Mouse (Mus musculus) forebrain, postnatal 0 days (tissue): Measurements from ENCODE around the gene 1700017B05Rik. TPM values are rescaled to one million over a fixed set of nuclear protein-coding genes. Genes with fewer than 3 reads are reported as not detected.
"Not testable (repeated sequence)": the region's sequence is repeated elsewhere in the genome, so short reads cannot be mapped to it uniquely, and the experiment has no call there.

ENCODE experiments used
- ATAC-seq: fragments of 200-750 bp; cut with Nextera tagmentation; 2 replicates; pipeline ENCODE4 v1.8.0; 2017; ENCODE audit warnings: mild to moderate bottlenecking, moderate library complexity
- DNase-seq: peaks from one replicate; pipeline ENCODE4 v3.0.0-alpha.2; 2015
- H3K27ac ChIP-seq: fragments of 300-500 bp; sonication (generic); 2 replicates; pipeline ENCODE4 v1.5.1; 2014; ENCODE audit warnings: low read depth, mild to moderate bottlenecking, antibody characterized with exemption, low read length, moderate library complexity, mixed read lengths
- H3K27me3 ChIP-seq: fragments of 300-500 bp; sonication (generic); 2 replicates; pipeline ENCODE4 v1.6.1; 2014; ENCODE audit warnings: mild to moderate bottlenecking, low read length, mixed read lengths; ENCODE audit not compliant: insufficient read depth
- H3K36me3 ChIP-seq: fragments of 300-500 bp; sonication (generic); 2 replicates; pipeline ENCODE4 v1.6.1; 2014; ENCODE audit warnings: mild to moderate bottlenecking, moderate library complexity; ENCODE audit not compliant: insufficient read depth
- H3K4me1 ChIP-seq: fragments of 300-500 bp; sonication (generic); 2 replicates; pipeline ENCODE4 v1.6.1; 2014; ENCODE audit warnings: antibody characterized with exemption; ENCODE audit not compliant: insufficient read depth
- H3K4me2 ChIP-seq: fragments of 300-500 bp; sonication (generic); 2 replicates; pipeline ENCODE4 v1.6.1; 2014; ENCODE audit warnings: low read depth, mild to moderate bottlenecking, moderate library complexity
- H3K4me3 ChIP-seq: fragments of 300-500 bp; sonication (generic); 2 replicates; pipeline ENCODE4 v1.5.1; 2014; ENCODE audit warnings: low read depth, low read length, mixed read lengths
- H3K9ac ChIP-seq: fragments of 300-500 bp; sonication (generic); 2 replicates; pipeline ENCODE4 v1.6.1; 2014; ENCODE audit warnings: mild to moderate bottlenecking
- H3K9me3 ChIP-seq: fragments of 300-500 bp; sonication (generic); 2 replicates; pipeline ENCODE4 v1.6.1; 2016; ENCODE audit warnings: low read length
- CTCF ChIP-seq: sonication (generic); IDR thresholded peaks from 2 replicates; pipeline ENCODE4 v1.5.1; 2016; ENCODE audit warnings: antibody characterized with exemption, control low read depth, low read depth
- WGBS: fragments of 180-500 bp; shearing (Covaris S2); extraction: QIAGEN DNeasy Blood & Tissue Kit; methylation state at CpG from one replicate; pipeline ENCODE4 v1.1.7; 2014; 5-methylcytosine and 5-hydroxymethylcytosine counted together
- polyA plus RNA-seq: library from polyadenylated mRNA; unstranded; fragments of >200 nt; fragmentation: Nextera tagmentation; extraction: Ambion mirVana; gene quantifications from 2 replicates; pipeline ENCODE4 v1.2.1, GENCODE M21; 2015
- total RNA-seq: library from RNA; depleted of rRNA; stranded (reverse); fragments of >200 nt; gene quantifications from 2 replicates; pipeline ENCODE4 v1.2.3, GENCODE M21; 2014; rRNA removed

Gene 1700017B05Rik
- total RNA-seq (3.5 and 8.5 TPM in 2 replicates), polyA plus RNA-seq (3.6 and 6.7 TPM in 2 replicates)

GRCm38 (mm10) chr9:57261913-57262794 lies at the start of gene 1700017B05Rik:
Gene 1700017B05Rik, minus strand, starts transcription at chr9:57262612.
- peak; percentile 75 for ATAC-seq
- peak; percentile 65 for DNase-seq
- Histone ChIP-seq H3K9me3 (no peaks in the 10 kb centered on the region), H3K27me3 (no peaks in the 10 kb centered on the region), H3K36me3 (no peaks in the 10 kb centered on the region), H3K4me3 (peak within 1 kb of the TSS; percentile 62), H3K27ac (0 out of 2 replicates have a peak within 1 kb of the TSS, but pooled peaks have one; percentile 40), H3K9ac (peak within 1 kb of the TSS; percentile 63), H3K4me1 (peaks cover 6% of the 10 kb centered on the region; the same call in 1 of the 2 replicates), H3K4me2 (peak within 1 kb of the TSS; percentile 98)
- 4% methylated on average over 82 of the region's 87 CpGs for whole genome bisulfite sequencing
- peak; percentile 73 for TF ChIP-seq CTCF

- ATAC-seq (no peak), DNase-seq (no peak)
- Histone ChIP-seq H3K9ac (no peak overlapping the region), H3K27ac (no peak overlapping the region), H3K27me3 (no peaks in the 10 kb centered on the region), H3K36me3 (no peaks in the 10 kb centered on the region), H3K4me3 (no peak overlapping the region), H3K4me1 (no peaks in the 10 kb centered on the region), H3K4me2 (no peak overlapping the region), H3K9me3 (no peaks in the 10 kb centered on the region)
- TF ChIP-seq CTCF: no peak
- WGBS: 98% methylated on average over 2 of the region's 2 CpGs
These were observed 48.5 kb upstream of the 1700017B05Rik start for GRCm38 (mm10) chr9:57310895-57311294.

- 92% methylated on average over 4 of the region's 4 CpGs for WGBS
- no peak overlapping the region for H3K27ac ChIP-seq
- H3K9me3 ChIP-seq: no peaks in the 10 kb centered on the region
- no peak for ATAC-seq
- no peaks in the 10 kb centered on the region for H3K4me1 ChIP-seq
- no peaks in the 10 kb centered on the region for H3K27me3 ChIP-seq
- no peaks in the 10 kb centered on the region for H3K36me3 ChIP-seq
- no peak overlapping the region for H3K9ac ChIP-seq
- DNase-seq: no peak
- H3K4me3 ChIP-seq: no peak overlapping the region
- no peak for TF ChIP-seq CTCF
- H3K4me2 ChIP-seq: no peak overlapping the region
These were observed 46.9 kb upstream of the 1700017B05Rik start for GRCm38 (mm10) chr9:57309353-57309752.

GRCm38 (mm10) chr9:57307456-57307855 lies 45.0 kb upstream of the 1700017B05Rik start:
- TF ChIP-seq CTCF: no peak

GRCm38 (mm10) chr9:57304716-57305115 lies 42.3 kb upstream of the 1700017B05Rik start:
- not testable (repeated sequence) for H3K9me3 ChIP-seq, H3K4me1 ChIP-seq, H3K36me3 ChIP-seq, H3K27me3 ChIP-seq, ATAC-seq, H3K27ac ChIP-seq, H3K9ac ChIP-seq, H3K4me2 ChIP-seq, DNase-seq, H3K4me3 ChIP-seq
- 94% methylated on average over 4 of the region's 4 CpGs for WGBS

More at GRCm38 (mm10) chr9:57307456-57307855, 45.0 kb upstream of the 1700017B05Rik start:
- DNase-seq (no peak), ATAC-seq (no peak)
- H3K4me1 ChIP-seq: no peaks in the 10 kb centered on the region
- H3K4me3 ChIP-seq: no peak overlapping the region
- no peaks in the 10 kb centered on the region for H3K27me3 ChIP-seq
- WGBS: 82% methylated on average over 4 of the region's 4 CpGs
- no peaks in the 10 kb centered on the region for H3K9me3 ChIP-seq
- no peak overlapping the region for H3K27ac ChIP-seq
- H3K9ac ChIP-seq: no peak overlapping the region
- no peak overlapping the region for H3K4me2 ChIP-seq
- H3K36me3 ChIP-seq: no peaks in the 10 kb centered on the region

GRCm38 (mm10) chr9:57304251-57304650 lies 41.8 kb upstream of the 1700017B05Rik start:
- 96% methylated on average over 2 of the region's 2 CpGs for WGBS
- Histone ChIP-seq H3K9me3 (no peaks in the 10 kb centered on the region), H3K27me3 (no peaks in the 10 kb centered on the region), H3K4me3 (no peak overlapping the region), H3K36me3 (no peaks in the 10 kb centered on the region), H3K4me2 (no peak overlapping the region), H3K9ac (no peak overlapping the region), H3K4me1 (no peaks in the 10 kb centered on the region), H3K27ac (no peak overlapping the region)
- DNase-seq (no peak), ATAC-seq (no peak)
- no peak for TF ChIP-seq CTCF

GRCm38 (mm10) chr9:57303356-57303755 lies 40.9 kb upstream of the 1700017B05Rik start:
- H3K36me3 ChIP-seq: no peaks in the 10 kb centered on the region
- DNase-seq (no peak), ATAC-seq (no peak)
- TF ChIP-seq CTCF: no peak
- H3K4me1 ChIP-seq: no peaks in the 10 kb centered on the region
- H3K9ac ChIP-seq: no peak overlapping the region
- no peaks in the 10 kb centered on the region for H3K27me3 ChIP-seq
- 93% methylated on average over 1 of the region's 1 CpGs for WGBS
- no peak overlapping the region for H3K4me3 ChIP-seq
- H3K4me2 ChIP-seq: no peak overlapping the region
- no peak overlapping the region for H3K27ac ChIP-seq
- no peaks in the 10 kb centered on the region for H3K9me3 ChIP-seq
